ENCODE assay signal across 34 mouse cellular contexts in genomic region chr10:117578696-117579146, GRCm38 (mm10).
"Had no signal": no experiment of that assay in that cellular context is flagged by ENCODE, and none has a peak within 500 bp of the region (broad histone marks: within the 10 kb centered on the region; RNA-seq: fewer than 3 reads in every experiment).

No protein-coding gene starts in this region.

- H3K27me3 ChIP-seq: heart, embryonic 13.5 days; heart, embryonic 15.5 days; hindbrain, embryonic 12.5 days; hindbrain, embryonic 13.5 days; hindbrain, embryonic 15.5 days; intestine, embryonic 15.5 days; kidney, embryonic 15.5 days had no signal

- ATAC-seq: hindbrain, embryonic 16.5 days; hindbrain, postnatal 0 days; inflammation-experienced regulatory T-cells, adult 6 months; intestine, embryonic 15.5 days; intestine, embryonic 16.5 days; intestine, postnatal 0 days had no signal

- H3K9me3 ChIP-seq: heart, embryonic 12.5 days; heart, embryonic 13.5 days; heart, embryonic 15.5 days; hindbrain, embryonic 10.5 days; hindbrain, embryonic 12.5 days; hindbrain, embryonic 13.5 days; hindbrain, embryonic 15.5 days; intestine, embryonic 15.5 days; kidney, embryonic 15.5 days had no signal

- H3K4me3 ChIP-seq: heart, embryonic 12.5 days; heart, embryonic 13.5 days; heart, embryonic 15.5 days; hindbrain, embryonic 10.5 days; hindbrain, embryonic 12.5 days; hindbrain, embryonic 13.5 days; hindbrain, embryonic 15.5 days; intestine, embryonic 15.5 days; kidney, embryonic 15.5 days; layer of hippocampus, adult 2 months; left cerebral cortex, adult 2 months had no signal

- H3K36me3 ChIP-seq: heart, embryonic 12.5 days; heart, embryonic 13.5 days; heart, embryonic 15.5 days; hindbrain, embryonic 10.5 days; hindbrain, embryonic 12.5 days; hindbrain, embryonic 13.5 days; hindbrain, embryonic 15.5 days; intestine, embryonic 15.5 days; kidney, embryonic 15.5 days had no signal

- DNase-seq: heart, postnatal 10 days; heart, postnatal 14 days; heart, postnatal 36 days; heart, postnatal 4 days; kidney, adult 11 months; kidney, adult 18-20 months; kidney, adult 2 months; kidney, adult 8-10 months; kidney, adult 9 months; kidney, postnatal 10 days; kidney, postnatal 14 days; kidney, postnatal 25 days; kidney, postnatal 36 days; kidney, postnatal 4 days; layer of hippocampus, adult 9-11 months; layer of hippocampus, postnatal 36 days had no signal

- H3K27ac ChIP-seq: heart, embryonic 13.5 days; heart, embryonic 15.5 days; hindbrain, embryonic 10.5 days; hindbrain, embryonic 12.5 days; hindbrain, embryonic 13.5 days; hindbrain, embryonic 14.5 days; hindbrain, embryonic 15.5 days; hindbrain, postnatal 0 days; intestine, embryonic 15.5 days; kidney, embryonic 15.5 days; kidney, postnatal 0 days; layer of hippocampus, adult 2 months; left cerebral cortex, adult 2 months had no signal

- H3K4me1 ChIP-seq: heart, embryonic 12.5 days; heart, embryonic 13.5 days; heart, embryonic 15.5 days; hindbrain, embryonic 15.5 days; intestine, embryonic 15.5 days; kidney, embryonic 15.5 days had no signal
